Mouse (Mus musculus): ENCODE measurements around the gene Krtap10-10. TPM values are rescaled to one million over a fixed set of nuclear protein-coding genes. Genes with fewer than 3 reads are reported as not detected.
"Not testable (repeated sequence)": the region's sequence is repeated elsewhere in the genome, so short reads cannot be mapped to it uniquely, and the experiment has no call there.

The Krtap10-10 gene
- polyA plus RNA-seq (2012), result not detected in 2 replicates

DNA sequence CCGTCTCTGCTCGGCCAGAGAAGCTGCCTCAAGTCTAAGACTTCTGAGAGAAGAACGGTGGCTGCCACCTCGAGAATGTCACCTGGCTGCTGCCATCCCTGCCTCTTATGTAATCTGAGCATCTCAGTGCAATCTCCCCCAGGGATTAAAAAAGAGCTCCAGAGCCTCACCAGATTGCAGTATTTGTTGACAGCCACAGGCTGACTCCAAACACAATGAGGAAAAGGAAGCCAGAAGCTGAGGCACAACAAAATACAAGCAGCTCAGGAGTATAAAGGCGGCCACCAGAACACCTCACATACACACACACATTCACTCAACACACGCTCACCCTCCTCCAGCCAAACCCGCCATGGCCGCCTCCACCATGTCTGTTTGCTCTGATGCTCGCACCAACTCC, at the start of gene Krtap10-10:
Gene Krtap10-10 (plus strand): TSS at position 301 of the 400 bp plus-strand sequence.
- no peak for TF ChIP-seq GATA1 (IDR thresholded peaks at IDR 0.05; ENCODE audit: low read length)

DNA sequence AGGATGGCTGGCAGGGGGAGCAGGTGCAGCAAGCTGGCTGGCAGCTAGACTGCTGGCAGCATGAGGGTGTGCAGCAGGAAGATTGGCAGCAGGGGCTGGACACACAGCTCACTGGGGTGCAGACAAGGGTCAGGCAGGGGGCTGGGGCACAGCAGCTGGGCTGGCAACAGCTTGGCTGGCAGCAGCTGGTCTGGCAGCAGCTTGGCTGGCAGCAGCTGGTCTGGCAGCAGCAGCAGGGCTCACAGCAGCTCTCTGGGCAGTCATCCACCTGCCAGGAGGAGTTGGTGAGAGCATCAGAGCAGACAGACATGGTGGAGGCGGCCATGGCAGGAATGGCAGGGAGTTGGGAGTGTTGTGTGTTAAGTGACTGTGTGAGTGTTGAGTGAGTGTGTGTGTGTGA, 47.9 kb upstream of the Krtap10-10 start, which contains the start of gene Gm7137:
Gene Gm7137 (minus strand): TSS at position 325 of the 400 bp plus-strand sequence.
- not testable (repeated sequence) for TF ChIP-seq GATA1 (IDR thresholded peaks at IDR 0.05; ENCODE audit: low read length)

- TF ChIP-seq GATA1 (IDR thresholded peaks at IDR 0.05; ENCODE audit: low read length), result no peak
These were observed 47.1 kb upstream of the Krtap10-10 start for GRCm38 (mm10) chr10:77788621-77789020.

- no peak for TF ChIP-seq GATA1 (IDR thresholded peaks at IDR 0.05; ENCODE audit: low read length)
These were observed 40.8 kb upstream of the Krtap10-10 start, which contains the start of gene Gm9639 for GRCm38 (mm10) chr10:77794976-77795375. Gm9639 (minus strand) TSS chr10:77795076.

- no peak for TF ChIP-seq GATA1 (IDR thresholded peaks at IDR 0.05; ENCODE audit: low read length)
These were observed 38.1 kb upstream of the Krtap10-10 start for GRCm38 (mm10) chr10:77797677-77798076.

DNA sequence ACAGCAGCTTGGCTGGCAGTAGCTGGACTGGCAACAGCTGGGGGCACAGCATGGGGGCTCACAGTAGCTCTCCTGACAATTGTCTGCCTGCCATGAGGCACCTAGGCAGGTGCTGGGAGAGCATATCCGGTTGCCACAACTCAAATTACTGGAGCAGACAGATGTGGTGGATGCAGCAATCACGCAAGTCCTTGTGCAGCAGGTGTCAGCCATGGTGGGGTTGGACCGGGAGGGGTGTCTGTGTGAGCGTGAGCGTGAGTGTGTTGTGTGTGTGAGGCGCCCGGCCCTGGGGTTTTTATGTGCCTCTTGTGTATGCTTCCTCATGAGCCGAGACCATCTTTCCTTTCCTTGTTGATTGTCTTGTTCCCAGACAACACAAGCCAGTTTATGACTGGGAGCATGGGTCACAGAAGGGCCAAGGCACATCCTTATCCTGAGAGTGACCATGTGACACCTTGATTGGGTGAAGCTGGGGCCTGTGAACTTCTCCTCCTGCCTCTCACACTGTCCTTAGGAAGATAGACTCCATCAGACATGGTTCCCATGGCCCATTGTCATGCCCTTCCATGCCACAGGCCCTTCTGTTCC, 36.7 kb upstream of the Krtap10-10 start, which contains the start of gene Gm19668:
Gene Gm19668 (minus strand): TSS at position 213 of the 588 bp plus-strand sequence.
- no peak for TF ChIP-seq GATA1 (IDR thresholded peaks at IDR 0.05; ENCODE audit: low read length)

DNA sequence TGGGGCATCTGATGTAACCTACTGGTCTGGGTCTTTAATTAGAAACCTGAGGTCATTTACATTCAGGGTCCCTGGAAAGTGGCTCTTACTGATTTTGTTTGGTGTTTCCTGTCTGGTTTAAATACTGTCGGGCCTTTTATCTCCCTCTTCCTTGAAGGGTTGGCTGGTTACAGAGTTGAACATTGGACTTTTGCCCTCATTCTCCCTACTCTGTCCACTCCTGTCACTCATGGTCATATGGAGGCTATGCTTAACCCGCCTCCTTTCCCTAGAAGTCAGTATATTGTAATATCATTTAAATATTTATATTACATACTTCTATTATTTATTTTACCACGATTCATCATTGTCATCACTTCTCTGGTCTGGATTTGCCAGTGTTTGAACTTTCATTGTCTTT, 31.7 kb upstream of the Krtap10-10 start:
- no peak for TF ChIP-seq GATA1 (IDR thresholded peaks at IDR 0.05; ENCODE audit: low read length)

DNA sequence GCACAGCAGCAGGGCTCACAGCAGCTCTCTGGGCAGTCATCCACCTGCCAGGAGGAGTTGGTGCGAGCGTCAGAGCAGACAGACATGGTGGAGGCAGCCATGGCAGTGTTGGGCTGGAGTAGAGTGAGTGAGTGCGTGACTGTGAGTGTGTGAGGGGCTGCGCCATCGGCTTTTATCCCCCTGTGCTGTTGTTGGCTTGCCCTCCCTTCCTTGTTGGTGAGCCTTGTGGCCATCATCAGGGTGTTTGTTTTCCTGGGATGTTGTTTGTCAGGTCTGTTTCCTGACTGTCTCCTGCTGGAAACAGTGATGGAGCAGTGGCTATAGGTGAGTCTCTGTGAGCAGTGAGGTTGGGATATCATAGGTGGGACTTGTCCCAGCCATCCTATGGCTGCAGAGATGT, 24.0 kb upstream of the Krtap10-10 start, which contains the start of gene Gm9507:
Gene Gm9507 (minus strand): TSS at position 101 of the 400 bp plus-strand sequence.
- TF ChIP-seq GATA1 (IDR thresholded peaks at IDR 0.05; ENCODE audit: low read length), result no peak

- no peak for TF ChIP-seq GATA1 (IDR thresholded peaks at IDR 0.05; ENCODE audit: low read length)
These were observed 21.4 kb upstream of the Krtap10-10 start, which contains the start of gene Gm2696 for GRCm38 (mm10) chr10:77814382-77814781. Gm2696 (plus strand) TSS chr10:77814682.

- TF ChIP-seq GATA1 (IDR thresholded peaks at IDR 0.05; ENCODE audit: low read length), result no peak
These were observed 20.2 kb upstream of the Krtap10-10 start for GRCm38 (mm10) chr10:77815514-77815913.

- no peak for TF ChIP-seq GATA1 (IDR thresholded peaks at IDR 0.05; ENCODE audit: low read length)
These were observed 17.2 kb upstream of the Krtap10-10 start for GRCm38 (mm10) chr10:77818523-77818922.

- TF ChIP-seq GATA1 (IDR thresholded peaks at IDR 0.05; ENCODE audit: low read length), result no peak
These were observed 16.5 kb upstream of the Krtap10-10 start for GRCm38 (mm10) chr10:77819203-77819602.

DNA sequence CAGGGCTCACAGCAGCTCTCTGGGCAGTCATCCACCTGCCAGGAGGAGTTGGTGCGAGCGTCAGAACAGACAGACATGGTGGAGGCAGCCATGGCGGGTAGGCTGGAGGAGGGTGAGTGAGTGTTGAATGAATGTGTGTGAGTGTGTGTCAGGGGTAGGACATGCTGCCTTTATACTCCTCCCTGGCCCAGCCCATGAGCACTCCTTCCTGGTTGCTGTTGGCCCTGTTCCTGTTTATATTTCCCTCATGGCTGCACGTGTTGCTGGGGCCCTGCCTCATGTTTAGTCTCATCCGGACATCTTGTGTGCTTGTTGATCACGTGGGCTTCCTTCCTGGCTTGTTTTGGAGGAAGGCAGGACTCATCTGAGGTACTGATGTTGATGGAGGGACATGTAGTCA, 8.8 kb upstream of the Krtap10-10 start, which contains the start of gene Krtap10-4:
Gene Krtap10-4 (minus strand): TSS at position 145 of the 400 bp plus-strand sequence.
- no peak for TF ChIP-seq GATA1 (IDR thresholded peaks at IDR 0.05; ENCODE audit: low read length)

DNA sequence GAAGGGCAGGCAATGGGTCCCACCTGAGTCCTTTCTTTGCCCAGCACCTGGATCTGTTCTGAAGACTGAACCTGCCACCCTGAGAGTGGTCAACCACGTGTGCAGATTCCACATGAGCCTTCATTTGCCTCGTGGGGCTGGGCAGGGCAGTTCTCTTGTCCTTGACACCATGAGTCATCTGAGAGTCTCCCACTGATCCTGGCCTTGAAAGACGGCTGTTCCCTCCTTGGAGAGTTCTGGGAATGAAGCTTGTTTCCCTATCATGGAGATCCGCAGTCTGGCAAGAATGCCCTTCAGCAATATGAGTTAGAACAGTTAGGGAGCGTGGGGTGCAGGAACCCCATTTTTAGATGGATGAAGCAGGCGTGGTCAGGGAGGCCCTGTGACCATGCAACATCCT, 3.3 kb downstream of the Krtap10-10 start:
- TF ChIP-seq GATA1 (IDR thresholded peaks at IDR 0.05; ENCODE audit: low read length), result no peak

- no peak for TF ChIP-seq GATA1 (IDR thresholded peaks at IDR 0.05; ENCODE audit: low read length)
These were observed 10.8 kb downstream of the Krtap10-10 start, which contains the start of gene Gm36176 for GRCm38 (mm10) chr10:77846503-77846902. Gm36176 (plus strand) TSS chr10:77846803.

GRCm38 (mm10) chr10:77846961-77847360, 11.2 kb downstream of the Krtap10-10 start:
- no peak for TF ChIP-seq GATA1 (IDR thresholded peaks at IDR 0.05; ENCODE audit: low read length)

DNA sequence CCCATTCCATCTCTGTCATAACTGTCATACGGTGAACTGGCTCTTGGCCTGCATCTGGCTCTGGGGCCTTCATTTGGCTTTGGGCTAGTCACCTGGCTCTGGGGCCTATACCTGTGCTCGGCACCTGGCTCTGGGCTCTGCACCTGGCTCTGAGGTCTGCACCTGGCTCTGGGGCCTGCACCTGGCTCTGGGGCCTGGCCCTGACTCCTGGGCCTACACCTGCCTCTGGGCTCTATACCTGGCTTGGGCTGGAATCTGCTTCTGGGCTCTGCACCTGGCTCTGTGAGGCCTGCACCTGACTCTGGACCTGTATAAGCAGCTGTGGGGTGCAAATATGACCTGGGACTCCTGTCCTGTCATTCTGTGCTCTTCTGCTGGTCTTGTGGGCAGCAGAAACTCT, 11.8 kb downstream of the Krtap10-10 start:
- no peak for TF ChIP-seq GATA1 (IDR thresholded peaks at IDR 0.05; ENCODE audit: low read length)
